Mouse (Mus musculus): ENCODE data around the gene Pidd1. TPM values are rescaled to one million over a fixed set of nuclear protein-coding genes. Genes with fewer than 3 reads are reported as not detected.

The Pidd1 gene
- polyA plus RNA-seq, 1 experiment from 2014 or later, result 12.0 TPM

DNA sequence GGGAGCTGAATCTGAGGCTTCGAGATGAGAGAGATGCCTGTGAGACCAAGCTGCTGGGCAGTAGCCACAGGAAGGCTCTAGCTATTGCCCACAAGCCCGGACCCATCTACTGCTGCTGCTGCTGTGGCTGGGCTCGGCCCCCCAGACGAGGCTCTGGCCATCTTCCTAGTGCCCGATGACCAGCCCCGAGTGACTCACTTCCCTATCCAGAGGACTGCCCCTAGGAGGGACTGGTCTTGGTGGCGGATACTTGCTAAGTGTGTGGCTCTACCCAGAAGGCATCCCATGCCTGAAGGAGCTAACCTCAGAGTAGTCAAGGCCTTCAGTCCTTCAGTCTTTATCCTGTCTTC lies 22.2 kb upstream of the Pidd1 start:
- H3K36me3 ChIP-seq, result peaks cover 19% of the 10 kb centered on the region
- no peaks in the 10 kb centered on the region for H3K9me3 ChIP-seq (replicated peaks)
- WGBS, result 55% methylated on average over 7 of the region's 7 CpGs
- peaks cover 75% of the 10 kb centered on the region for H3K4me1 ChIP-seq (replicated peaks)
- H3K27me3 ChIP-seq (replicated peaks), result peaks cover 49% of the 10 kb centered on the region
- 0 out of 2 replicates have a peak overlapping the region, but pooled peaks have one; percentile 63 for H3K4me2 ChIP-seq
- 0 out of 2 replicates have a peak overlapping the region, but pooled peaks have one; percentile 53 for H3K9ac ChIP-seq
- ATAC-seq (ENCODE audit: insufficient number of reproducible peaks, low FRiP score), result no peak
- H3K4me3 ChIP-seq, result no peak overlapping the region
- peak overlapping the region; percentile 36; the same call in 1 of the 2 replicates for H3K27ac ChIP-seq (ENCODE audit: poor library complexity, severe bottlenecking)

- peaks cover 78% of the 10 kb centered on the region for H3K4me1 ChIP-seq (replicated peaks)
- no peak overlapping the region for H3K4me3 ChIP-seq
- peak overlapping the region; percentile 53 for H3K9ac ChIP-seq
- WGBS, result 40% methylated on average over 8 of the region's 10 CpGs
- ATAC-seq (ENCODE audit: insufficient number of reproducible peaks, low FRiP score), result no peak
- H3K27me3 ChIP-seq (replicated peaks), result peaks cover 54% of the 10 kb centered on the region
- peak overlapping the region; percentile 36; the same call in 1 of the 2 replicates for H3K27ac ChIP-seq (ENCODE audit: poor library complexity, severe bottlenecking)
- H3K4me2 ChIP-seq, result peak overlapping the region; percentile 63
- no peaks in the 10 kb centered on the region for H3K9me3 ChIP-seq (replicated peaks)
- H3K36me3 ChIP-seq, result peaks cover 14% of the 10 kb centered on the region
Measured at GRCm38 (mm10) chr7:141465388-141466044, 21.7 kb upstream of the Pidd1 start.

- Histone ChIP-seq H3K36me3 (peaks cover 10% of the 10 kb centered on the region), H3K4me2 (peak overlapping the region; percentile 63), H3K27ac (ENCODE audit: poor library complexity, severe bottlenecking) (no peak overlapping the region), H3K9ac (peak overlapping the region; percentile 53), H3K9me3 (replicated peaks) (no peaks in the 10 kb centered on the region), H3K4me1 (replicated peaks) (peaks cover 70% of the 10 kb centered on the region), H3K27me3 (replicated peaks) (peaks cover 62% of the 10 kb centered on the region), H3K4me3 (peak overlapping the region; percentile 36)
- no peak for ATAC-seq (ENCODE audit: insufficient number of reproducible peaks, low FRiP score)
- 6% methylated on average over 33 of the region's 38 CpGs for WGBS
Measured at GRCm38 (mm10) chr7:141464603-141465201, 20.9 kb upstream of the Pidd1 start.

DNA sequence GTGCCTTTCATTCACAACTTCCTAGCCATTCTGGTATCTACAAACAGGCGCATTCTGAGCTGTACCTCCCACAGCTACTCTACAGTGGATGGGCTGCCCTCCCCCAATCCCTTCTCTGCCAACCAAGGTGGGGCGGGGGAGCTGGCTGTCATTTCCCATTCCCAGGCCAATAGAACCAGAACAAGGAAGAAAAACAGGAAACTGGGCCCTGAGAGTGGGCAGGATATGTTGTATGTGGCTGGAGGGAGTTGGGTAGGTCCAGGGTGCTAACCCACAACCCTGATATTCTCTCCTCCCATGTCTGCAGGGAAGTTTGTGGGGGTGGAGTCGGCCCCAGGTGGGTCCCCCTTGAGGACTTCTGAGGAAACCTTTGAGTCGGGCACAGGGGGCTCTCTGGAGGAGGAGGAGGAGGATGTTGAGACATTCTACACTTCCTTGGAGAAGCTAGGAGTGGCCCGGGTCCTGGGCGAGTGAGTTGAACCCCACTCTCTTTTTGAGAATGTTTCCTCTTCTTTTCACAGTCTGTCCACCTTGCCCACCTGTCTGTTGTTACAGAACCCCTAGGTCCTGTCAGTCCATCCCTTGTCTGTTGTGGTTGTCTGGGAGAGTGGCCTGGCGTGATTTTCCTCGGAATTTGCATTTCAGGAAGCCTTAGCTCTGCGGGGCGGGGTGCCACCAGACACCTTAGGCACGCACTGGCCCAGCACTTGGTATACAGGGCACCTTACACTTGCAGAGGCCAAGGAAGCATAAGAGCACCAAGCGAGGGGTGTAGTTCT lies 20.2 kb upstream of the Pidd1 start:
- H3K36me3 ChIP-seq, result peaks cover 11% of the 10 kb centered on the region
- WGBS, result 26% methylated on average over 12 of the region's 12 CpGs
- H3K4me1 ChIP-seq (replicated peaks), result peaks cover 63% of the 10 kb centered on the region
- no peaks in the 10 kb centered on the region for H3K9me3 ChIP-seq (replicated peaks)
- H3K9ac ChIP-seq, result peak overlapping the region; percentile 53
- H3K27me3 ChIP-seq (replicated peaks), result peaks cover 67% of the 10 kb centered on the region
- ATAC-seq (ENCODE audit: insufficient number of reproducible peaks, low FRiP score), result no peak
- H3K4me3 ChIP-seq, result peak overlapping the region; percentile 36
- peak overlapping the region; percentile 61 for H3K27ac ChIP-seq (ENCODE audit: poor library complexity, severe bottlenecking)
- peak overlapping the region; percentile 63 for H3K4me2 ChIP-seq

DNA sequence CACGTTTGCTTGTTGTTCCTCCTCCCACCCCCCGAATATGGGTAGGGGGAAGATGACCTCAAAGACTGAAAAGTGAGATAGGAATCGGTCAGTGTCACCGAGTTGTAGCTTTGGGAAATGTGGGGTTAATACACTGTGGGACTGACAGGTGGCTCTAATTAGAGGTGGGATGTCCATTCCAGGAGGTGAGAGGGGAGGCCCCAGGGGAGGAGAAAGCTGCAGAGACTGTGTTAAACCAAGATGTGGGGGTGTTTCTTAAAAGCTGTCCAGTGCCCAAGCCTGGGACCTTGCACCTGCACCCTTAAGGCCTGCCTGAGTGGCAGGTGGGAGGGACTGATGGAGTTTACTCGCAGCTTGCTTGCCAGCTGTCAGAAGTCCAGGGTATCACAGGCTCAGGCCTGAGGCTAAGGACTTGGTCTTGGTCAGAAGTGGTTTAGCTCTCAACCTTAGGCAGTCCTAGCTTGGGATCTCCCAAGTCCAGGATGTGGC lies 18.6 kb upstream of the Pidd1 start:
- no peak for ATAC-seq (ENCODE audit: insufficient number of reproducible peaks, low FRiP score)
- Histone ChIP-seq H3K4me1 (replicated peaks) (peaks cover 52% of the 10 kb centered on the region), H3K27me3 (replicated peaks) (peaks cover 67% of the 10 kb centered on the region), H3K36me3 (peaks cover 20% of the 10 kb centered on the region), H3K4me3 (peak overlapping the region; percentile 62), H3K9ac (peak overlapping the region; percentile 77), H3K27ac (ENCODE audit: poor library complexity, severe bottlenecking) (no peak overlapping the region), H3K4me2 (peak overlapping the region; percentile 96), H3K9me3 (replicated peaks) (no peaks in the 10 kb centered on the region)
- WGBS, result 18% methylated on average over 5 of the region's 5 CpGs

GRCm38 (mm10) chr7:141461521-141462332 lies 17.9 kb upstream of the Pidd1 start:
- peaks cover 49% of the 10 kb centered on the region for H3K4me1 ChIP-seq (replicated peaks)

GRCm38 (mm10) chr7:141460391-141461113 lies 16.7 kb upstream of the Pidd1 start, which contains the start of gene Cracr2b:
TSS of gene Cracr2b (plus strand) at chr7:141461094.
- peaks cover 61% of the 10 kb centered on the region for H3K27me3 ChIP-seq (replicated peaks)
- H3K4me2 ChIP-seq, result peak within 1 kb of the TSS; percentile 96
- peaks cover 49% of the 10 kb centered on the region for H3K4me1 ChIP-seq (replicated peaks)
- H3K4me3 ChIP-seq, result peak within 1 kb of the TSS; percentile 62
- H3K27ac ChIP-seq (ENCODE audit: poor library complexity, severe bottlenecking), result no peak within 1 kb of the TSS
- 69% methylated on average over 15 of the region's 15 CpGs for WGBS
- peak within 1 kb of the TSS; percentile 77 for H3K9ac ChIP-seq
- H3K36me3 ChIP-seq, result peaks cover 20% of the 10 kb centered on the region
- H3K9me3 ChIP-seq (replicated peaks), result no peaks in the 10 kb centered on the region
- ATAC-seq (ENCODE audit: insufficient number of reproducible peaks, low FRiP score), result no peak

More at GRCm38 (mm10) chr7:141461521-141462332, 17.9 kb upstream of the Pidd1 start:
- 2% methylated on average over 56 of the region's 59 CpGs for WGBS
- no peak for ATAC-seq (ENCODE audit: insufficient number of reproducible peaks, low FRiP score)
- Histone ChIP-seq H3K4me3 (peak overlapping the region; percentile 62), H3K9ac (peak overlapping the region; percentile 77), H3K36me3 (peaks cover 20% of the 10 kb centered on the region), H3K4me2 (peak overlapping the region; percentile 96), H3K27me3 (replicated peaks) (peaks cover 67% of the 10 kb centered on the region), H3K9me3 (replicated peaks) (no peaks in the 10 kb centered on the region), H3K27ac (ENCODE audit: poor library complexity, severe bottlenecking) (no peak overlapping the region)

GRCm38 (mm10) chr7:141460001-141460390 lies 16.2 kb upstream of the Pidd1 start:
- Histone ChIP-seq H3K36me3 (peaks cover 20% of the 10 kb centered on the region), H3K9me3 (replicated peaks) (no peaks in the 10 kb centered on the region), H3K4me2 (no peak overlapping the region), H3K9ac (no peak overlapping the region), H3K4me1 (replicated peaks) (peaks cover 44% of the 10 kb centered on the region), H3K27me3 (replicated peaks) (peaks cover 55% of the 10 kb centered on the region), H3K27ac (ENCODE audit: poor library complexity, severe bottlenecking) (no peak overlapping the region), H3K4me3 (no peak overlapping the region)
- no peak for ATAC-seq (ENCODE audit: insufficient number of reproducible peaks, low FRiP score)
- 63% methylated on average over 5 of the region's 5 CpGs for WGBS

DNA sequence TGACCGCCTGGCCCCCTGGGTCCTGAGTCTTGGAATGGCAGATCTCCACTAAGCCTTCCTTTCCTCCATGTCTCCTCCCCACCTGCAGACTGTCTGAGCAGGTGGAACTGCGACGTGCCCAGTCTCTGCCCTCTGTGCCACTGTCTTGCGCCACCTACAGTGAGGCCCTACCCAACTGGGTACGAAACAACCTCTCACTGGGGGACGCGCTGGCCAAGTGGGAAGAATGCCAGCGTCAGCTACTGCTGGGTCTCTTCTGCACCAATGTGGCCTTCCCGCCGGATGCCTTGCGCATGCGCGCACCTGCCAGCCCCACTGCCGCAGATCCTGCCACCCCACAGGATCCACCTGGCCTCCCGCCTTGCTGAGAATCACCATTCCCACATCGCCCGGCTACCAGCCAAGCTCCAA lies 15.5 kb upstream of the Pidd1 start:
- H3K27me3 ChIP-seq (replicated peaks), result peaks cover 48% of the 10 kb centered on the region
- no peak for ATAC-seq (ENCODE audit: insufficient number of reproducible peaks, low FRiP score)
- H3K4me1 ChIP-seq (replicated peaks), result peaks cover 43% of the 10 kb centered on the region
- 89% methylated on average over 17 of the region's 17 CpGs for WGBS
- no peak overlapping the region for H3K9ac ChIP-seq
- no peaks in the 10 kb centered on the region for H3K9me3 ChIP-seq (replicated peaks)
- H3K36me3 ChIP-seq, result peaks cover 20% of the 10 kb centered on the region
- no peak overlapping the region for H3K4me2 ChIP-seq
- H3K4me3 ChIP-seq, result no peak overlapping the region
- no peak overlapping the region for H3K27ac ChIP-seq (ENCODE audit: poor library complexity, severe bottlenecking)

DNA sequence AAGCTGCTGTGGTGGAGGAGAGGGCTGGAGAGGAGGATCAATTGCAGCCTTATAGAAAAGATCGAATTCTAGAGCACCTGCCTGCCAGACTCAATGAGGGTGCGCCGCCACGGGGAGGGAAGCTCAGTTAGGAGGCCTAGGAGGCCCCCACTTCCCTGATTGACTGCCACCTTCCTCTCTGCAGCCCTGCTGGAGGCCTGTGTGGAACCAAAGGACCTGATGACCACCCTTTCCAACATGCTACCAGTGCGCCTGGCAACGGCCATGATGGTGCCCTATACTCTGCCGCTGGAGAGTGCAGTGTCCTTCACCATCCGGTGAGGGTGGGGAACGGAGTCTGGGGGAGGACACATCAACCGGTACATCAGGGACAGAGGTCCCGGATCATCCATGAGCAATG lies 14.8 kb upstream of the Pidd1 start:
- H3K4me2 ChIP-seq, result no peak overlapping the region
- peaks cover 42% of the 10 kb centered on the region for H3K27me3 ChIP-seq (replicated peaks)
- no peak overlapping the region for H3K27ac ChIP-seq (ENCODE audit: poor library complexity, severe bottlenecking)
- WGBS, result 90% methylated on average over 11 of the region's 11 CpGs
- peaks cover 38% of the 10 kb centered on the region for H3K4me1 ChIP-seq (replicated peaks)
- H3K9me3 ChIP-seq (replicated peaks), result no peaks in the 10 kb centered on the region
- ATAC-seq (ENCODE audit: insufficient number of reproducible peaks, low FRiP score), result no peak
- H3K4me3 ChIP-seq, result no peak overlapping the region
- H3K36me3 ChIP-seq, result peaks cover 20% of the 10 kb centered on the region
- no peak overlapping the region for H3K9ac ChIP-seq

Measured in heart, embryonic 12.5 days (tissue).